Mouse (Mus musculus) stomach, postnatal 0 days (tissue): ENCODE measurements around the gene Stx2. TPM values are rescaled to one million over a fixed set of nuclear protein-coding genes. Genes with fewer than 3 reads are reported as not detected.

ENCODE experiments used
- ATAC-seq: fragments of 200-750 bp; cut with Nextera tagmentation; 2 replicates; pipeline ENCODE4 v1.8.0; 2017; ENCODE audit not compliant: low FRiP score, low TSS enrichment
- DNase-seq: peaks from one replicate; pipeline ENCODE4 v3.0.0-alpha.2; 2016; ENCODE audit warnings: low spot score
- H3K27ac ChIP-seq: fragments of 300-500 bp; sonication (generic); replicated peaks from 2 replicates; pipeline ENCODE4 v1.5.1; 2014; ENCODE audit warnings: mild to moderate bottlenecking, control low read depth
- H3K27me3 ChIP-seq: fragments of 300-500 bp; sonication (generic); 2 replicates; pipeline ENCODE4 v1.6.1; 2014; ENCODE audit warnings: low read length; ENCODE audit not compliant: control insufficient read depth, insufficient read depth
- H3K36me3 ChIP-seq: fragments of 300-500 bp; sonication (generic); 2 replicates; pipeline ENCODE4 v1.6.1; 2014; ENCODE audit warnings: low read length, mixed read lengths; ENCODE audit not compliant: control insufficient read depth, insufficient read depth
- H3K4me1 ChIP-seq: fragments of 300-500 bp; sonication (generic); replicated peaks from 2 replicates; pipeline ENCODE4 v1.6.1; 2014; ENCODE audit warnings: antibody characterized with exemption; ENCODE audit not compliant: control insufficient read depth, insufficient read depth
- H3K4me2 ChIP-seq: fragments of 300-500 bp; sonication (generic); replicated peaks from 2 replicates; pipeline ENCODE4 v1.6.1; 2014; ENCODE audit warnings: low read depth, mild to moderate bottlenecking, control low read depth, moderate library complexity
- H3K4me3 ChIP-seq: fragments of 300-500 bp; sonication (generic); 2 replicates; pipeline ENCODE4 v1.5.1; 2014; ENCODE audit warnings: low read depth, low read length, control low read depth
- H3K9ac ChIP-seq: fragments of 300-500 bp; sonication (generic); 2 replicates; pipeline ENCODE4 v1.6.1; 2014; ENCODE audit warnings: mild to moderate bottlenecking, low read length, control low read depth, mixed read lengths
- H3K9me3 ChIP-seq: fragments of 300-500 bp; sonication (generic); 2 replicates; pipeline ENCODE4 v1.6.1; 2016; ENCODE audit warnings: low read length; ENCODE audit not compliant: control insufficient read depth
- CTCF ChIP-seq: IDR thresholded peaks from 2 replicates; pipeline ENCODE4 v1.5.1; 2016; ENCODE audit warnings: antibody characterized with exemption, low read depth, mild to moderate bottlenecking, moderate library complexity
- EP300 ChIP-seq: optimal IDR thresholded peaks from 2 replicates; pipeline ENCODE3; 2016; ENCODE audit warnings: antibody characterized with exemption
- WGBS: fragments of 180-500 bp; shearing (Covaris S2); extraction: QIAGEN DNeasy Blood & Tissue Kit; methylation state at CpG from one replicate; pipeline ENCODE4 v1.1.7; 2014; 5-methylcytosine and 5-hydroxymethylcytosine counted together
- polyA plus RNA-seq: library from polyadenylated mRNA; unstranded; fragments of >200 nt; fragmentation: Nextera tagmentation; extraction: Ambion mirVana; gene quantifications from 2 replicates; pipeline ENCODE4 v1.2.1, GENCODE M21; 2015

Stx2 gene
- 10.4 and 10.9 TPM in 2 replicates for polyA plus RNA-seq

GRCm38 (mm10) chr5:129008412-129008826, at the start of gene Stx2:
TSS of gene Stx2 (minus strand) at chr5:129008574.
- DNase-seq: peak; percentile 89
- Histone ChIP-seq H3K9ac (peak within 1 kb of the TSS; percentile 73), H3K27me3 (no peaks in the 10 kb centered on the region), H3K27ac (peak within 1 kb of the TSS; percentile 63), H3K9me3 (no peaks in the 10 kb centered on the region), H3K4me3 (peak within 1 kb of the TSS; percentile 68), H3K4me2 (peak within 1 kb of the TSS; percentile 76), H3K36me3 (0 out of 2 replicates have a peak, but pooled peaks cover 3% of the 10 kb centered on the region), H3K4me1 (peaks cover 3% of the 10 kb centered on the region; the same call in 1 of the 2 replicates)
- under 1% methylated on average over 37 of the region's 39 CpGs for WGBS
- ATAC-seq: peak; percentile 93
- no peak for TF ChIP-seq CTCF
- TF ChIP-seq EP300: no peak

DNA sequence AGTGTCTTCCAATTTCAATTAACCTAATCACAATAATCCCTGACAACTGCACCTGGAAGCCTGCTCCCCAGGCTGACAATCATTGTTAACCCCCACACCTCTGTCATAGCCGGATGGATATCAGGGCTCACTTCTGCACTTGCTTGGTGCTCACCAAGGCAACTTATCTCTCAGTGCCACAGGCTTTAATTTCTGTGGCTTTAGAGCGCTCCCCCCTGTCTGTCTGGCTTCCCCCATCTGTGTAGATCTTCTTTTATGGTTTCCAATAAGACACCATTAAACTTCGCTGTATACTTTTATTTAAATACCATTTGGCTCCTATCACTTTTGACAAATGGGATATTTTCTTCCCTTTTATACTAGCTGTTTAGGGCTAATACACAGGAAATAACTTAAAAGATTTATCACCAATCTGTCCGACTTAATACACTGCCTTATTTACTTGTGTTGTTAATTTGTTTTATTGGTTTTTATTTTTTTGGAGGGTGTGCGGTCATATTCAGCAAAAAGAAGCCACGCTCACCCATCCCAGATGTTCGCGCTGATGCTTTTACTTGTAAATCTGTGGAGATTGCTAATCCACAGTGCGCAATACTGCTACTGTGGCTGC, 46.4 kb upstream of the Stx2 start:
- ATAC-seq (no peak), DNase-seq (no peak)
- no peaks in the 10 kb centered on the region for H3K27me3 ChIP-seq
- H3K27ac ChIP-seq: no peak overlapping the region
- H3K36me3 ChIP-seq: no peaks in the 10 kb centered on the region
- H3K9ac ChIP-seq: no peak overlapping the region
- 68% methylated on average over 9 of the region's 9 CpGs for WGBS
- no peak overlapping the region for H3K4me3 ChIP-seq
- H3K9me3 ChIP-seq: no peaks in the 10 kb centered on the region
- no peak overlapping the region for H3K4me2 ChIP-seq
- TF ChIP-seq EP300 (no peak), CTCF (no peak)
- no peaks in the 10 kb centered on the region for H3K4me1 ChIP-seq

- WGBS: 28% methylated on average over 20 of the region's 20 CpGs
- no peak overlapping the region for H3K9ac ChIP-seq
- no peaks in the 10 kb centered on the region for H3K9me3 ChIP-seq
- no peaks in the 10 kb centered on the region for H3K36me3 ChIP-seq
- TF ChIP-seq EP300 (no peak), CTCF (no peak)
- no peak overlapping the region for H3K4me3 ChIP-seq
- no peaks in the 10 kb centered on the region for H3K4me1 ChIP-seq
- no peak overlapping the region for H3K27ac ChIP-seq
- ATAC-seq (no peak), DNase-seq (no peak)
- no peak overlapping the region for H3K4me2 ChIP-seq
- no peaks in the 10 kb centered on the region for H3K27me3 ChIP-seq
Observed at GRCm38 (mm10) chr5:129052636-129053355, 44.4 kb upstream of the Stx2 start.

- Histone ChIP-seq H3K4me1 (no peaks in the 10 kb centered on the region), H3K4me3 (no peak overlapping the region), H3K27me3 (no peaks in the 10 kb centered on the region), H3K9me3 (no peaks in the 10 kb centered on the region), H3K4me2 (no peak overlapping the region), H3K9ac (no peak overlapping the region), H3K36me3 (no peaks in the 10 kb centered on the region), H3K27ac (no peak overlapping the region)
- ATAC-seq (no peak), DNase-seq (no peak)
- TF ChIP-seq CTCF (no peak), EP300 (no peak)
- 79% methylated on average over 3 of the region's 3 CpGs for WGBS
Observed at GRCm38 (mm10) chr5:129051910-129052309, 43.5 kb upstream of the Stx2 start.

- Histone ChIP-seq H3K9ac (no peak overlapping the region), H3K27me3 (no peaks in the 10 kb centered on the region), H3K36me3 (no peaks in the 10 kb centered on the region), H3K27ac (no peak overlapping the region), H3K4me2 (no peak overlapping the region), H3K4me3 (no peak overlapping the region), H3K9me3 (no peaks in the 10 kb centered on the region), H3K4me1 (no peaks in the 10 kb centered on the region)
- DNase-seq (no peak), ATAC-seq (no peak)
- TF ChIP-seq CTCF (no peak), EP300 (no peak)
- 73% methylated on average over 9 of the region's 9 CpGs for WGBS
Observed at GRCm38 (mm10) chr5:129049372-129049771, 41.0 kb upstream of the Stx2 start.
